In genomic region chr10:99639469-99639868, GRCm38 (mm10) we compare ENCODE assay signal across 9 mouse cellular contexts.
DNase-seq lines count a peak whose midpoint lies in the region; ATAC-seq and TF ChIP-seq lines count a peak whose summit lies in the region.
"Had no signal": no experiment of that assay in that cellular context is flagged by ENCODE, and none has a peak within 500 bp of the region (broad histone marks: within the 10 kb centered on the region; RNA-seq: fewer than 3 reads in every experiment).

No protein-coding gene starts in this region.

- no peak overlapping the region for H3K9ac ChIP-seq in hindbrain, embryonic 13.5 days
- 0 out of 2 replicates have a peak overlapping the region, but pooled peaks have one; percentile 10 for H3K9ac ChIP-seq in forebrain, postnatal 0 days
- no peak overlapping the region for H3K9ac ChIP-seq in neural tube, embryonic 14.5 days (replicated peaks; ENCODE audit: low read depth, low read length)
- H3K9ac ChIP-seq: liver, postnatal 0 days had no signal

- no peak for TF ChIP-seq CTCF in forebrain, postnatal 0 days (IDR thresholded peaks at IDR 0.05; ENCODE audit: low read depth)

- H3K4me2 ChIP-seq in hindbrain, embryonic 13.5 days: no peak overlapping the region
- H3K4me2 ChIP-seq in forebrain, postnatal 0 days (ENCODE audit: low read depth): peak overlapping the region; percentile 23
- H3K4me2 ChIP-seq in neural tube, embryonic 14.5 days (ENCODE audit: low read depth, low read length): no peak overlapping the region

- no peaks in the 10 kb centered on the region for H3K9me3 ChIP-seq in hindbrain, embryonic 13.5 days
- no peaks in the 10 kb centered on the region for H3K9me3 ChIP-seq in hindbrain, embryonic 10.5 days
- H3K9me3 ChIP-seq in forebrain, postnatal 0 days (ENCODE audit: low read length): no peaks in the 10 kb centered on the region
- no peaks in the 10 kb centered on the region for H3K9me3 ChIP-seq in neural tube, embryonic 14.5 days (ENCODE audit: control insufficient read depth, low read length)

- no peaks in the 10 kb centered on the region for H3K27me3 ChIP-seq in hindbrain, embryonic 13.5 days
- 0 out of 2 replicates have a peak, but pooled peaks cover 6% of the 10 kb centered on the region for H3K27me3 ChIP-seq in hindbrain, embryonic 10.5 days (ENCODE audit: insufficient read depth, poor library complexity, severe bottlenecking)
- no peaks in the 10 kb centered on the region for H3K27me3 ChIP-seq in forebrain, postnatal 0 days (ENCODE audit: insufficient read depth, low read length)
- H3K27me3 ChIP-seq in neural tube, embryonic 14.5 days (ENCODE audit: control insufficient read depth, insufficient read depth, low read length): no peaks in the 10 kb centered on the region

- peak overlapping the region; percentile 31 for H3K27ac ChIP-seq in hindbrain, embryonic 13.5 days
- no peak overlapping the region for H3K27ac ChIP-seq in hindbrain, embryonic 10.5 days
- no peak overlapping the region for H3K27ac ChIP-seq in forebrain, postnatal 0 days (ENCODE audit: low read depth, low read length)
- H3K27ac ChIP-seq in neural tube, embryonic 14.5 days (ENCODE audit: low read depth, low read length): no peak overlapping the region

- no peaks in the 10 kb centered on the region for H3K4me1 ChIP-seq in hindbrain, embryonic 13.5 days (replicated peaks)
- H3K4me1 ChIP-seq in hindbrain, embryonic 10.5 days (replicated peaks): no peaks in the 10 kb centered on the region
- H3K4me1 ChIP-seq in forebrain, postnatal 0 days (ENCODE audit: insufficient read depth): peaks cover 8% of the 10 kb centered on the region
- H3K4me1 ChIP-seq in neural tube, embryonic 14.5 days (ENCODE audit: control insufficient read depth, insufficient read depth, low read length): no peaks in the 10 kb centered on the region

- DNase-seq in hindbrain, embryonic 10.5 days (ENCODE audit: low spot score): no peak
- DNase-seq in right cerebral cortex, postnatal 10 days (ENCODE audit: low spot score in 2 of 2): peak; percentile 42 to 54
- DNase-seq in right cerebral cortex, postnatal 14 days: no peak
- peak; percentile 48 for DNase-seq in forebrain, postnatal 0 days
- DNase-seq: adrenal gland, postnatal 25 days; liver, postnatal 0 days had no signal

- WGBS in hindbrain, embryonic 13.5 days: 39% methylated on average over 5 of the region's 5 CpGs
- WGBS in hindbrain, embryonic 10.5 days: 64% methylated on average over 5 of the region's 5 CpGs
- WGBS in forebrain, postnatal 0 days: 20% methylated on average over 5 of the region's 5 CpGs
- WGBS in neural tube, embryonic 14.5 days: 27% methylated on average over 5 of the region's 5 CpGs

- peak; percentile 82 for ATAC-seq in hindbrain, embryonic 13.5 days (ENCODE audit: low FRiP score)
- peak; percentile 68 for ATAC-seq in forebrain, postnatal 0 days
- ATAC-seq in neural tube, embryonic 14.5 days (ENCODE audit: low read depth): peak; percentile 84
- ATAC-seq in erythroid progenitor cell, adult 5-6 weeks (replicated peaks; ENCODE audit: low FRiP score, poor library complexity, severe bottlenecking): no peak
- ATAC-seq: liver, postnatal 0 days had no signal

- no peaks in the 10 kb centered on the region for H3K36me3 ChIP-seq in hindbrain, embryonic 13.5 days
- no peaks in the 10 kb centered on the region for H3K36me3 ChIP-seq in hindbrain, embryonic 10.5 days
- H3K36me3 ChIP-seq in forebrain, postnatal 0 days (ENCODE audit: insufficient read depth): no peaks in the 10 kb centered on the region
- no peaks in the 10 kb centered on the region for H3K36me3 ChIP-seq in neural tube, embryonic 14.5 days (ENCODE audit: control insufficient read depth, insufficient read depth, low read length)

- no peak overlapping the region for H3K4me3 ChIP-seq in hindbrain, embryonic 13.5 days
- H3K4me3 ChIP-seq in hindbrain, embryonic 10.5 days: no peak overlapping the region
- H3K4me3 ChIP-seq in forebrain, postnatal 0 days (ENCODE audit: low read depth, low read length): no peak overlapping the region
- no peak overlapping the region for H3K4me3 ChIP-seq in neural tube, embryonic 14.5 days (ENCODE audit: low read depth, low read length)

Comparison
In these comparisons a context has a peak if more than half of its experiments do, and no peak if none do; other contexts are left out.
1. DNase-seq: peak in right cerebral cortex, postnatal 10 days (2 of 2) and forebrain, postnatal 0 days (single experiment); none in hindbrain, embryonic 10.5 days (single experiment) and right cerebral cortex, postnatal 14 days (single experiment).